Mouse (Mus musculus) E14TG2a.4 (cell line): ENCODE data around the gene 1700007K13Rik.

Experiments
- CTCF ChIP-seq: conservative IDR thresholded peaks from 2 replicates; pipeline ENCODE4 v1.5.1; 2014; ENCODE audit warnings: low read length
- NANOG ChIP-seq: IDR thresholded peaks from 2 replicates; pipeline ENCODE4 v1.6.1; 2014; ENCODE audit warnings: borderline replicate concordance, low read length, mixed read lengths
- POU5F1 ChIP-seq: IDR thresholded peaks from 2 replicates; pipeline ENCODE4 v1.6.1; 2014; ENCODE audit warnings: low read length, borderline replicate concordance

GRCm38 (mm10) chr2:28469461-28469860, 3.3 kb upstream of the 1700007K13Rik start:
- TF ChIP-seq CTCF (no peak), POU5F1 (no peak), NANOG (no peak)
